Mouse (Mus musculus): ENCODE measurements around the gene Ccdc185. TPM values are rescaled to one million over a fixed set of nuclear protein-coding genes. Genes with fewer than 3 reads are reported as not detected.

Gene Ccdc185
- polyA plus RNA-seq, 1 experiment from 2014 or later: not detected

Other genes starting within 250 kb of the Ccdc185 start
- 119 and 126 TPM in 2 replicates for gene Capn2, start 231.6 kb downstream of the Ccdc185 start, polyA plus RNA-seq (2015; fragmentation: Nextera tagmentation; extraction: Ambion mirVana)
- gene Capn8, start 184.2 kb downstream of the Ccdc185 start, polyA plus RNA-seq (2015; fragmentation: Nextera tagmentation; extraction: Ambion mirVana): 0.19 TPM in 1 of 2 replicates, not detected in the other
- 19.8 and 20.0 TPM in 2 replicates for gene Susd4, start 14.7 kb upstream of the Ccdc185 start, polyA plus RNA-seq (2015; fragmentation: Nextera tagmentation; extraction: Ambion mirVana)
- 1.2 and 1.3 TPM in 2 replicates for gene Tlr5, start 205.6 kb upstream of the Ccdc185 start, polyA plus RNA-seq (2015; fragmentation: Nextera tagmentation; extraction: Ambion mirVana)